Mouse (Mus musculus) heart, postnatal 0 days (tissue): ENCODE data around the gene Tnr. TPM values are rescaled to one million over a fixed set of nuclear protein-coding genes. Genes with fewer than 3 reads are reported as not detected.

Source experiments
- ATAC-seq: fragments of 200-750 bp; cut with Nextera tagmentation; 2 replicates; pipeline ENCODE4 v1.8.0; 2017; ENCODE audit warnings: low read depth, moderate number of reproducible peaks, moderate library complexity; ENCODE audit not compliant: insufficient read depth
- DNase-seq: peaks from one replicate; pipeline ENCODE4 v3.0.0-alpha.2; 2016; ENCODE audit warnings: low spot score
- H3K27ac ChIP-seq: fragments of 300-500 bp; sonication (generic); 2 replicates; pipeline ENCODE4 v1.5.1; 2014; ENCODE audit warnings: low read depth, mild to moderate bottlenecking
- H3K27me3 ChIP-seq: fragments of 300-500 bp; sonication (generic); 2 replicates; pipeline ENCODE4 v1.6.1; 2014; ENCODE audit warnings: low read length, mixed read lengths; ENCODE audit not compliant: control insufficient read depth, insufficient read depth
- H3K36me3 ChIP-seq: fragments of 300-500 bp; sonication (generic); replicated peaks from 2 replicates; pipeline ENCODE4 v1.6.1; 2014; ENCODE audit warnings: low read length, mixed read lengths; ENCODE audit not compliant: control insufficient read depth, insufficient read depth
- H3K4me1 ChIP-seq: fragments of 300-500 bp; sonication (generic); 2 replicates; pipeline ENCODE4 v1.6.1; 2014; ENCODE audit warnings: antibody characterized with exemption; ENCODE audit not compliant: control insufficient read depth, insufficient read depth
- H3K4me2 ChIP-seq: fragments of 300-500 bp; sonication (generic); 2 replicates; pipeline ENCODE4 v1.6.1; 2014; ENCODE audit warnings: low read depth, mild to moderate bottlenecking, low read length, moderate library complexity
- H3K4me3 ChIP-seq: fragments of 300-500 bp; sonication (generic); 2 replicates; pipeline ENCODE4 v1.5.1; 2014; ENCODE audit warnings: low read depth, low read length
- H3K9ac ChIP-seq: fragments of 300-500 bp; sonication (generic); replicated peaks from 2 replicates; pipeline ENCODE4 v1.6.1; 2014; ENCODE audit warnings: low read depth, low read length, mixed read lengths
- H3K9me3 ChIP-seq: fragments of 300-500 bp; sonication (generic); replicated peaks from 2 replicates; pipeline ENCODE4 v1.6.1; 2016; ENCODE audit warnings: low read length; ENCODE audit not compliant: control insufficient read depth
- CTCF ChIP-seq: IDR thresholded peaks from 2 replicates; pipeline ENCODE4 v1.5.1; 2016; ENCODE audit warnings: antibody characterized with exemption, control low read depth, low read depth
- EP300 ChIP-seq: IDR thresholded peaks from 2 replicates; pipeline ENCODE4 v1.6.1; 2016; ENCODE audit warnings: antibody characterized with exemption, low read depth
- WGBS: fragments of 180-500 bp; shearing (Covaris S2); extraction: QIAGEN DNeasy Blood & Tissue Kit; methylation state at CpG from one replicate; pipeline ENCODE4 v1.1.7; 2014; 5-methylcytosine and 5-hydroxymethylcytosine counted together
- polyA plus RNA-seq: library from polyadenylated mRNA; unstranded; fragments of >200 nt; fragmentation: Nextera tagmentation; extraction: Ambion mirVana; gene quantifications from 2 replicates; pipeline ENCODE4 v1.2.1, GENCODE M21; 2015
- total RNA-seq: library from RNA; depleted of rRNA; stranded (reverse); fragments of >200 nt; gene quantifications from 2 replicates; pipeline ENCODE4 v1.2.3, GENCODE M21; 2014; ENCODE audit warnings: low replicate concordance

Tnr gene
- total and polyA plus RNA-seq, 2 experiments from 2014 or later, result 0.04 to 0.08 TPM

DNA sequence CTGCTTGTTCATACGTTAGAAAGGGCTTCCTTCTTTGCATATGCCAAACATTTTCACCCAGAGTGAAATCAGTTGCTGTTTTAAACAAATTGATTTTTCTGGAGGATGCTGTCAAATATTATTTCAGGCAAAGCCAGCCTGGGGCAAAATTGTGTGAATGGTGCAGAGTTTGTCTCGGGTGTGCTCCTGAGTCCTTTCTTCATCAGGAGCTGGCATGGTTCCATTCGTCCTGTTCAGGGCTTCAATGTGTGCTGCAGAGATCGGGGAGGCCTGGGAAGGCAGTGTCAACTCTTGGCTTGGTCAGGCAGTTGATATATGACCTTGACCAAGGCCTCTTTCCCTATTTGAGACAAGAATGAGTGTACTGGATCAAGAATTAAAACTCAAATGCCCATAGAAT is 92.1 kb downstream of the Tnr start:
- Histone ChIP-seq H3K27me3 (no peaks in the 10 kb centered on the region), H3K4me2 (no peak overlapping the region), H3K36me3 (no peaks in the 10 kb centered on the region), H3K27ac (no peak overlapping the region), H3K4me1 (no peaks in the 10 kb centered on the region), H3K9me3 (no peaks in the 10 kb centered on the region), H3K4me3 (no peak overlapping the region), H3K9ac (no peak overlapping the region)
- ATAC-seq (no peak), DNase-seq (no peak)
- 46% methylated on average over 4 of the region's 4 CpGs for WGBS
- TF ChIP-seq EP300 (no peak), CTCF (no peak)

- Histone ChIP-seq H3K4me3 (no peak overlapping the region), H3K27me3 (no peaks in the 10 kb centered on the region), H3K36me3 (no peaks in the 10 kb centered on the region), H3K27ac (no peak overlapping the region), H3K9me3 (no peaks in the 10 kb centered on the region), H3K4me1 (no peaks in the 10 kb centered on the region), H3K9ac (no peak overlapping the region), H3K4me2 (no peak overlapping the region)
- 60% methylated on average over 2 of the region's 2 CpGs for WGBS
- TF ChIP-seq CTCF, result no peak
- no peak for TF ChIP-seq EP300
- ATAC-seq (no peak), DNase-seq (no peak)
Observed at GRCm38 (mm10) chr1:159619205-159619604, 95.6 kb downstream of the Tnr start.

DNA sequence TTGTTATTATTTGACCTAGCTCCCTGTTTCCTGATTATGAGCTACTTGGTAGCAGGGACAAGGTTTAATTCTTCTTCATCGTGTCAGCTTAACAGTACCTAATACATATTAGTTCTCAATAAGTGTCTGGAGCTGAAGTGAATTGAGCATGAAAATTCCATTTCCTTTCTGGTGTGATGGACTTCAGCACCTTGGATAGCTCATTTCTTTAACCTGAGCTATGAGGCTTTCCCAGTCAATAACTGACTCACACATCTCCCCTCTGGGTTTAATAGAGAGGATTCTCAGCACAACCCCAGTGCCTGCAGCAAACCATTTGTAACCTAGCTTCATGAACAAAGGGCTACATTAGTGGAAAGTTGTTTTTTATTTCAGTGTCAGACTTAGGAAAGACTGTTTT is 97.8 kb downstream of the Tnr start:
- no peak for TF ChIP-seq CTCF
- no peak for TF ChIP-seq EP300
- H3K4me1 ChIP-seq, result no peaks in the 10 kb centered on the region
- H3K27me3 ChIP-seq, result no peaks in the 10 kb centered on the region
- peak; percentile 41 for DNase-seq
- H3K9me3 ChIP-seq, result no peaks in the 10 kb centered on the region
- WGBS, result 35% methylated on average over 1 of the region's 1 CpGs
- ATAC-seq, result no peak
- no peak overlapping the region for H3K27ac ChIP-seq
- H3K9ac ChIP-seq, result no peak overlapping the region
- H3K4me3 ChIP-seq, result no peak overlapping the region
- H3K36me3 ChIP-seq, result no peaks in the 10 kb centered on the region
- H3K4me2 ChIP-seq, result no peak overlapping the region

- Histone ChIP-seq H3K4me1 (no peaks in the 10 kb centered on the region), H3K4me3 (no peak overlapping the region), H3K9ac (no peak overlapping the region), H3K27me3 (no peaks in the 10 kb centered on the region), H3K4me2 (no peak overlapping the region), H3K36me3 (no peaks in the 10 kb centered on the region), H3K27ac (no peak overlapping the region), H3K9me3 (no peaks in the 10 kb centered on the region)
- TF ChIP-seq CTCF, result no peak
- TF ChIP-seq EP300, result no peak
- WGBS, result 57% methylated on average over 3 of the region's 3 CpGs
- DNase-seq, result no peak
- ATAC-seq, result no peak
Observed at GRCm38 (mm10) chr1:159629119-159629518, 105.5 kb downstream of the Tnr start.

- TF ChIP-seq EP300, result no peak
- no peak for TF ChIP-seq CTCF
- DNase-seq, result no peak
- H3K4me1 ChIP-seq, result no peaks in the 10 kb centered on the region
- H3K9me3 ChIP-seq, result no peaks in the 10 kb centered on the region
- no peak for ATAC-seq
- H3K9ac ChIP-seq, result no peak overlapping the region
- H3K36me3 ChIP-seq, result no peaks in the 10 kb centered on the region
- no peak overlapping the region for H3K27ac ChIP-seq
- H3K4me3 ChIP-seq, result no peak overlapping the region
- no peak overlapping the region for H3K4me2 ChIP-seq
- WGBS, result 76% methylated on average over 5 of the region's 5 CpGs
- H3K27me3 ChIP-seq, result no peaks in the 10 kb centered on the region
Observed at GRCm38 (mm10) chr1:159629822-159630589, 106.4 kb downstream of the Tnr start.

DNA sequence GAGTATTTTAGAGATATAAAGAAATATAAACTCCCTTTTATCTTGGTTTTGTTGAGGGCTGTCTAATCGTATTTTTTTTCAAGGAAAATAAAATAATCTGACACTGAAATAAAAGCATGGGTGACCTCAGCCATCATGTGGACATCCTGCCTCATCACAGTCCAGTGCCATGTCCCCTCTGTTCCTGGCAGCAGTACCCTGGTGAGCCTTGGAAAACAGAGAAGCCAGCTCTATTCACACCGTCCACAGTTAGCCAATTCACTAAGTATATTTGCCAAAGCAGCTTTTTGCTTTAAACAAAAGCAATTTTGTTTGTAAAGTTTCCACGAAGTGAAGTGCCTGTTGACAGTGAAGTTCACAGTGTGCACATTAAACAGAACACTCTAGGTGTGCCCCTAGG is 109.0 kb downstream of the Tnr start:
- no peak for TF ChIP-seq CTCF
- no peak for TF ChIP-seq EP300
- WGBS, result 53% methylated on average over 3 of the region's 3 CpGs

More for the DNA sequence above, 109.0 kb downstream of the Tnr start:
- Histone ChIP-seq H3K36me3 (no peaks in the 10 kb centered on the region), H3K4me3 (no peak overlapping the region), H3K4me2 (no peak overlapping the region), H3K9me3 (no peaks in the 10 kb centered on the region), H3K27ac (no peak overlapping the region), H3K27me3 (no peaks in the 10 kb centered on the region), H3K9ac (no peak overlapping the region), H3K4me1 (no peaks in the 10 kb centered on the region)
- no peak for ATAC-seq
- DNase-seq, result no peak
